In genomic region chr2:96256491-96256890, GRCm38 (mm10) we compare ENCODE assay signal across 26 mouse cellular contexts.
DNase-seq lines count a peak whose midpoint lies in the region; ATAC-seq and TF ChIP-seq lines count a peak whose summit lies in the region.
"Had no signal": no experiment of that assay in that cellular context is flagged by ENCODE, and none has a peak within 500 bp of the region (broad histone marks: within the 10 kb centered on the region; RNA-seq: fewer than 3 reads in every experiment).

No protein-coding gene starts in this region.

- TF ChIP-seq POLR2A in kidney, adult 2 months (IDR thresholded peaks at IDR 0.05; ENCODE audit: low read depth, low read length): no peak

- WGBS in kidney, adult 2 months: 18% methylated on average over 1 of the region's 1 CpGs
- 62% methylated on average over 1 of the region's 1 CpGs for WGBS in kidney, embryonic 16.5 days
- 77% methylated on average over 1 of the region's 1 CpGs for WGBS in forebrain, embryonic 13.5 days

- no peaks in the 10 kb centered on the region for H3K9me3 ChIP-seq in kidney, embryonic 16.5 days (ENCODE audit: low read length)
- no peaks in the 10 kb centered on the region for H3K9me3 ChIP-seq in forebrain, embryonic 13.5 days (replicated peaks)
- H3K9me3 ChIP-seq: heart, embryonic 10.5 days; heart, embryonic 15.5 days; lung, embryonic 15.5 days; midbrain, embryonic 12.5 days; neural tube, embryonic 12.5 days had no signal

- H3K27me3 ChIP-seq in kidney, adult 2 months (replicated peaks; ENCODE audit: control insufficient read depth, insufficient read depth, low read length): no peaks in the 10 kb centered on the region
- H3K27me3 ChIP-seq in kidney, embryonic 16.5 days (ENCODE audit: insufficient read depth, low read length): no peaks in the 10 kb centered on the region
- H3K27me3 ChIP-seq in forebrain, embryonic 13.5 days: no peaks in the 10 kb centered on the region
- H3K27me3 ChIP-seq: heart, embryonic 15.5 days; lung, embryonic 15.5 days; midbrain, embryonic 12.5 days; neural tube, embryonic 12.5 days; Patski had no signal

- H3K27ac ChIP-seq in kidney, adult 2 months (ENCODE audit: insufficient read depth, low read depth, low read length): no peak overlapping the region
- no peak overlapping the region for H3K27ac ChIP-seq in kidney, embryonic 16.5 days (ENCODE audit: low read length)
- no peak overlapping the region for H3K27ac ChIP-seq in forebrain, embryonic 13.5 days
- H3K27ac ChIP-seq: heart, embryonic 10.5 days; heart, embryonic 15.5 days; lung, embryonic 15.5 days; midbrain, embryonic 12.5 days; neural tube, embryonic 12.5 days had no signal

- peak; percentile 20 for DNase-seq in adrenal gland, postnatal 14 days
- no peak for DNase-seq in adrenal gland, postnatal 25 days
- DNase-seq in kidney, adult 2 months: peak; percentile 83
- peak; percentile 4 for DNase-seq in kidney, postnatal 14 days
- DNase-seq: adrenal gland, adult 8-10 months; cerebellum, adult 18-20 months; forebrain, postnatal 0 days; gastrocnemius, postnatal 25 days; heart, adult 11 months; layer of hippocampus, adult 9-11 months; liver; lung, postnatal 36 days; right cerebral cortex, adult 18-20 months; thymus, postnatal 4 days had no signal

- no peaks in the 10 kb centered on the region for H3K4me1 ChIP-seq in kidney, adult 2 months (ENCODE audit: control insufficient read depth, insufficient read depth, low read length)
- no peaks in the 10 kb centered on the region for H3K4me1 ChIP-seq in kidney, embryonic 16.5 days (ENCODE audit: insufficient read depth, low read length)
- H3K4me1 ChIP-seq in forebrain, embryonic 13.5 days: no peaks in the 10 kb centered on the region
- H3K4me1 ChIP-seq: heart, embryonic 10.5 days; heart, embryonic 15.5 days; lung, embryonic 15.5 days; midbrain, embryonic 12.5 days; neural tube, embryonic 12.5 days had no signal

- no peak overlapping the region for H3K9ac ChIP-seq in kidney, embryonic 16.5 days (replicated peaks; ENCODE audit: low read length)
- no peak overlapping the region for H3K9ac ChIP-seq in forebrain, embryonic 13.5 days
- H3K9ac ChIP-seq: forebrain, postnatal 0 days; heart, embryonic 15.5 days; lung, embryonic 15.5 days; midbrain, embryonic 12.5 days; neural tube, embryonic 12.5 days had no signal

- no peak for TF ChIP-seq CTCF in kidney, adult 2 months (conservative IDR thresholded peaks at IDR 0.05; ENCODE audit: insufficient read depth, insufficient read length, low read depth, low read length)

- H3K4me3 ChIP-seq in kidney, adult 2 months (ENCODE audit: insufficient read depth, low read depth, low read length): no peak overlapping the region
- H3K4me3 ChIP-seq in kidney, embryonic 16.5 days (ENCODE audit: low read length): no peak overlapping the region
- no peak overlapping the region for H3K4me3 ChIP-seq in forebrain, embryonic 13.5 days
- H3K4me3 ChIP-seq: erythroblast, embryonic 14.5 days; heart, embryonic 10.5 days; heart, embryonic 15.5 days; lung, embryonic 15.5 days; midbrain, embryonic 12.5 days; myocyte; neural tube, embryonic 12.5 days had no signal

- ATAC-seq in kidney, embryonic 16.5 days (ENCODE audit: low FRiP score, low TSS enrichment): no peak
- ATAC-seq in forebrain, embryonic 13.5 days: no peak
- ATAC-seq in megakaryocyte-erythroid progenitor cell, adult 5-6 weeks (replicated peaks; ENCODE audit: low FRiP score, low TSS enrichment, poor library complexity, severe bottlenecking): no peak
- ATAC-seq: forebrain, postnatal 0 days; hindbrain, embryonic 16.5 days; Patski had no signal

- no peaks in the 10 kb centered on the region for H3K36me3 ChIP-seq in kidney, adult 2 months (ENCODE audit: control insufficient read depth, insufficient read depth, low read length)
- H3K36me3 ChIP-seq in kidney, embryonic 16.5 days (ENCODE audit: insufficient read depth, low read length): no peaks in the 10 kb centered on the region
- no peaks in the 10 kb centered on the region for H3K36me3 ChIP-seq in forebrain, embryonic 13.5 days (ENCODE audit: poor library complexity, severe bottlenecking)
- H3K36me3 ChIP-seq: heart, embryonic 10.5 days; heart, embryonic 15.5 days; lung, embryonic 15.5 days; midbrain, embryonic 12.5 days; neural tube, embryonic 12.5 days had no signal

- H3K4me2 ChIP-seq in kidney, embryonic 16.5 days (replicated peaks; ENCODE audit: low read depth, low read length): no peak overlapping the region
- no peak overlapping the region for H3K4me2 ChIP-seq in forebrain, embryonic 13.5 days
- H3K4me2 ChIP-seq: heart, embryonic 15.5 days; lung, embryonic 15.5 days; midbrain, embryonic 12.5 days; neural tube, embryonic 12.5 days had no signal
